Mouse (Mus musculus): ENCODE data around the gene Ist1. TPM values are rescaled to one million over a fixed set of nuclear protein-coding genes. Genes with fewer than 3 reads are reported as not detected.
A peak's percentile ranks its signal among the peaks of the same experiment; 100 is the strongest.

The Ist1 gene
- polyA plus RNA-seq, 1 experiment from 2014 or later: 174 TPM

DNA sequence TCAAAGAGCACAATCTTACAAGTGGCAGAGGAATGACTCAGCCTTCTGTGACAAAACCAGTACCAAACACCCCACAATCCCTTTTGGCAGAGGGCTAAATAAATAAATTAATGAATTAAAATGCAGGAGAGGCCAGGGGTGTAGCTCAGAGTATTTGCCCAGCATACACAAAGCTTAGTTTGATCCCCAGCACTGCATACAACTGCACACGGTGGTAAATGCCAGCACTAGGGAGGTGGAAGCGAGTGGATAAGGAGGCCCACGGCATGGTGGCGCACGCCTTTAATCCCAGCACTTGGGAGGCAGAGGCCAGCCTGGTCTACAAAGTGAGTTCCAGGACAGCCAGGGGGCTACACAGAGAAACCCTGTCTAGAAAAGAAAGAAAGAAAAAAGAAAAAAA lies 20.4 kb downstream of the Ist1 start:
- WGBS: 93% methylated on average over 5 of the region's 5 CpGs
- H3K4me1 ChIP-seq (ENCODE audit: control insufficient read depth, insufficient read depth, low read length): no peaks in the 10 kb centered on the region
- ATAC-seq (ENCODE audit: insufficient number of reproducible peaks, low FRiP score, low TSS enrichment, low read depth) (no peak), DNase-seq (ENCODE audit: low spot score) (no peak)
- no peaks in the 10 kb centered on the region for H3K9me3 ChIP-seq (ENCODE audit: control insufficient read depth, low read length)
- H3K9ac ChIP-seq (ENCODE audit: low read length): no peak overlapping the region
- H3K4me2 ChIP-seq (ENCODE audit: low read depth, severe bottlenecking): no peak overlapping the region
- peaks cover 30% of the 10 kb centered on the region for H3K36me3 ChIP-seq (ENCODE audit: control insufficient read depth, insufficient read depth, low read length)
- no peak overlapping the region for H3K4me3 ChIP-seq (ENCODE audit: low read depth, low read length)
- no peak overlapping the region for H3K27ac ChIP-seq (replicated peaks; ENCODE audit: low read depth, low read length)
- H3K27me3 ChIP-seq (ENCODE audit: control insufficient read depth, insufficient read depth, low read length): no peaks in the 10 kb centered on the region

DNA sequence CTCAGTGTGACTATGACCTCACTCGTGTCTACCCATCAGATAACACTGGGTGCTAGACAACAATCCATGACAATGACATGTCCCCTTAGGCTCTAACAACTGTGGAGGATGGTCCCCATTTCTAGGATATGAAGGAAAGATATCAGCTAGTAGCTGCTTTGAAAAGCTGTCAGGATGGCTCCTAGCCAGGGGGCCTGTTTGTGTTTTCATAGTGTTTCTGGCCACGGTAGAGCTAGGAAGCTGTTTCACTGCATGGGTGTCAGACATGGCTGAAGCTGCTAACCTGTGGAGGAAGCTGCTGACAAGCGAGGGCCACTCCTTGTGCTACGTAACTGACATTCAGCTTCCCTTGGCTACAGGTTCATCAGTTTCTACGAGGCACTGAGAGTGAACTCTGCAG lies 26.4 kb downstream of the Ist1 start:
- 81% methylated on average over 5 of the region's 5 CpGs for WGBS
- ATAC-seq (ENCODE audit: insufficient number of reproducible peaks, low FRiP score, low TSS enrichment, low read depth): no peak

DNA sequence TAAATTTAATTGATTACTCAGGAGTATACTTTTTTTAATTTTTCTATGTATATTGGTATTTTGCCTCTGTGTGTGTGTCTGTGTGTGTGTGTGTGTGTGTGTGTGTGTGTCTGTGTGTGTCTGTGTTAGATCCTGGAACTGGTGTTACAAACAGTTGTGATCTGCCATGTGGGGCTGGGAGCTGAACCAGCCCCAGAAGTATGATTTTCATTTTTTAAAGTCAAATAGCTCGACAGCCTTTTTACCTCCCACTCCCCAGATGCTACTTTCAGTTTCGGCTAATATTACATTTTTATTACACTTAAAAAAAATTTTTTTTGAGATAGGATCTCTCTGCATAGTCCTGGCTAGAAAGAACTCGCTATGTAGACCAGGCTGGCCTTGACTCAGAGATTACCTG lies 30.7 kb downstream of the Ist1 start:
- no peaks in the 10 kb centered on the region for H3K4me1 ChIP-seq (ENCODE audit: control insufficient read depth, insufficient read depth, low read length)
- DNase-seq (ENCODE audit: low spot score): no peak
- H3K9ac ChIP-seq (ENCODE audit: low read length): no peak overlapping the region
- peaks cover under 1% of the 10 kb centered on the region; the same call in 1 of the 2 replicates for H3K36me3 ChIP-seq (ENCODE audit: control insufficient read depth, insufficient read depth, low read length)
- no peak overlapping the region for H3K27ac ChIP-seq (replicated peaks; ENCODE audit: low read depth, low read length)
- H3K4me2 ChIP-seq (ENCODE audit: low read depth, severe bottlenecking): no peak overlapping the region
- H3K9me3 ChIP-seq (ENCODE audit: control insufficient read depth, low read length): no peaks in the 10 kb centered on the region
- ATAC-seq (ENCODE audit: insufficient number of reproducible peaks, low FRiP score, low TSS enrichment, low read depth): no peak
- WGBS: 86% methylated on average over 3 of the region's 3 CpGs
- no peak overlapping the region for H3K4me3 ChIP-seq (ENCODE audit: low read depth, low read length)
- no peaks in the 10 kb centered on the region for H3K27me3 ChIP-seq (ENCODE audit: control insufficient read depth, insufficient read depth, low read length)

More for the DNA sequence above, 26.4 kb downstream of the Ist1 start:
- peaks cover 12% of the 10 kb centered on the region for H3K36me3 ChIP-seq (ENCODE audit: control insufficient read depth, insufficient read depth, low read length)
- H3K27ac ChIP-seq (replicated peaks; ENCODE audit: low read depth, low read length): no peak overlapping the region
- H3K4me3 ChIP-seq (ENCODE audit: low read depth, low read length): no peak overlapping the region
- no peak overlapping the region for H3K9ac ChIP-seq (ENCODE audit: low read length)
- H3K4me2 ChIP-seq (ENCODE audit: low read depth, severe bottlenecking): no peak overlapping the region
- DNase-seq (ENCODE audit: low spot score): no peak
- H3K4me1 ChIP-seq (ENCODE audit: control insufficient read depth, insufficient read depth, low read length): no peaks in the 10 kb centered on the region
- no peaks in the 10 kb centered on the region for H3K27me3 ChIP-seq (ENCODE audit: control insufficient read depth, insufficient read depth, low read length)
- H3K9me3 ChIP-seq (ENCODE audit: control insufficient read depth, low read length): no peaks in the 10 kb centered on the region

DNA sequence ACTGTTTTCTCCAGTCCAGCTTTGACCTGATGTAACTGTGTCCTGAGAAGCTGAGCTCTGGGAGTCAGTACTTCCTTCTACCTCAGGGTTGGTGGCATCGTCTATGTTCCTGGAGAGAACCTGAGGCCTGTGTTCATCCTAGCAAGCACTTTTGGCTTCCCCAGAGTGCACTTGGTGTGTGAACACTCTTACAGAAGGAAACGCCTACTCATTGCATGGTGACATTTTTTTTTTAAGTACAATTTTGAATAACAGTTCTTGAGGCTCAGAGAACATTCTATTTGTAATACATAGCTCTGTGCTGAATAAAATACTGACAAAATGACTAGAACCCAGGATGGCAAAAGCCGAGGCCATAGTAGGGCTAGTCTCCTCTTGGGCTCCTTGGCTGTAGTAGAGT lies 36.2 kb downstream of the Ist1 start:
- WGBS: 93% methylated on average over 3 of the region's 3 CpGs
- Histone ChIP-seq H3K9ac (ENCODE audit: low read length) (no peak overlapping the region), H3K36me3 (ENCODE audit: control insufficient read depth, insufficient read depth, low read length) (no peaks in the 10 kb centered on the region), H3K4me3 (ENCODE audit: low read depth, low read length) (no peak overlapping the region), H3K27me3 (ENCODE audit: control insufficient read depth, insufficient read depth, low read length) (no peaks in the 10 kb centered on the region), H3K9me3 (ENCODE audit: control insufficient read depth, low read length) (no peaks in the 10 kb centered on the region), H3K27ac (replicated peaks; ENCODE audit: low read depth, low read length) (no peak overlapping the region), H3K4me1 (ENCODE audit: control insufficient read depth, insufficient read depth, low read length) (no peaks in the 10 kb centered on the region), H3K4me2 (ENCODE audit: low read depth, severe bottlenecking) (no peak overlapping the region)
- ATAC-seq (ENCODE audit: insufficient number of reproducible peaks, low FRiP score, low TSS enrichment, low read depth) (no peak), DNase-seq (ENCODE audit: low spot score) (no peak)

DNA sequence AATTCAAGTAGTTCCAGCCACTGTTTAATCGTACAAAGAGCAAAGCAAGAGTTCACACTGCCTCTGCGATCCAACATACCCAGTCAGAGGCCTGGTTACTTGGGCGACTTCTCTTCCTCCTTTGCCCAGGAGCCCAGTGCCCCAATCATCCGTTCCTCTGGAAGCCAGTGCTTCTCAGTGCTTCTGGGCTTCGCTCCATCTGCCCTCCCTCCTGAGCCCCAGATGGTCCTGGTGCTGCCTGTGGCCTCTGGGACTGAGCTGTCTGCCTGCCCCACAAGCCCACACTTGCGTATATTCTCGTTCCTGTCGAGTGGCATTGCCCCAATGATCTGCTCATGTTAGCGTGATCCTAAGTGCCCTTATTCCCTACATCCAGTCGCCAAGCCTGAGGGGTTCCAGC lies 42.3 kb downstream of the Ist1 start:
- Histone ChIP-seq H3K4me1 (ENCODE audit: control insufficient read depth, insufficient read depth, low read length) (no peaks in the 10 kb centered on the region), H3K4me3 (ENCODE audit: low read depth, low read length) (no peak overlapping the region), H3K9ac (ENCODE audit: low read length) (no peak overlapping the region), H3K4me2 (ENCODE audit: low read depth, severe bottlenecking) (no peak overlapping the region), H3K36me3 (ENCODE audit: control insufficient read depth, insufficient read depth, low read length) (no peaks in the 10 kb centered on the region), H3K9me3 (ENCODE audit: control insufficient read depth, low read length) (no peaks in the 10 kb centered on the region), H3K27me3 (ENCODE audit: control insufficient read depth, insufficient read depth, low read length) (no peaks in the 10 kb centered on the region), H3K27ac (replicated peaks; ENCODE audit: low read depth, low read length) (no peak overlapping the region)
- no peak for DNase-seq (ENCODE audit: low spot score)
- WGBS: 77% methylated on average over 10 of the region's 10 CpGs
- no peak for ATAC-seq (ENCODE audit: insufficient number of reproducible peaks, low FRiP score, low TSS enrichment, low read depth)

DNA sequence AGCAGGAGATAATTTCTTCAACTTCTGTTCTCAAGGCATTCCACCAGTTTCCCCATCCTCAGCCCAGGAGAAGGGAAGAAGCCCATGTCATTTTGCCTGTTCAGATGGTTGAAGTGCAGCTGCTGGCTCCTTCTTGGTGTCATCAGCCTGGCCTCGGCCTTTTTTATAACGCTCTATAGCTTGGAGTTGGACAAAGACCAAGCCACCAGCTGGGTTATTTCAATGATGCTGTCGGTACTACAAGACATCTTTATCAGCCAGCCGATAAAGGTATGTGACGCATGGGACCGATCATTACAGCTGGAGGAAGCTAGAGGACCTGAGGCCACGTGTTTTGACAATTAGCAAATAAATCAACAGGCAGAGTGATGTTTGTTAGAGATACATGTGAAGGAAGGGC lies 44.6 kb downstream of the Ist1 start:
- Histone ChIP-seq H3K4me3 (ENCODE audit: low read depth, low read length) (no peak overlapping the region), H3K4me1 (ENCODE audit: control insufficient read depth, insufficient read depth, low read length) (no peaks in the 10 kb centered on the region), H3K27ac (replicated peaks; ENCODE audit: low read depth, low read length) (no peak overlapping the region), H3K4me2 (ENCODE audit: low read depth, severe bottlenecking) (no peak overlapping the region), H3K36me3 (ENCODE audit: control insufficient read depth, insufficient read depth, low read length) (no peaks in the 10 kb centered on the region), H3K27me3 (ENCODE audit: control insufficient read depth, insufficient read depth, low read length) (no peaks in the 10 kb centered on the region), H3K9me3 (ENCODE audit: control insufficient read depth, low read length) (no peaks in the 10 kb centered on the region), H3K9ac (ENCODE audit: low read length) (no peak overlapping the region)
- DNase-seq (ENCODE audit: low spot score): no peak
- ATAC-seq (ENCODE audit: insufficient number of reproducible peaks, low FRiP score, low TSS enrichment, low read depth): no peak
- 84% methylated on average over 7 of the region's 7 CpGs for WGBS

DNA sequence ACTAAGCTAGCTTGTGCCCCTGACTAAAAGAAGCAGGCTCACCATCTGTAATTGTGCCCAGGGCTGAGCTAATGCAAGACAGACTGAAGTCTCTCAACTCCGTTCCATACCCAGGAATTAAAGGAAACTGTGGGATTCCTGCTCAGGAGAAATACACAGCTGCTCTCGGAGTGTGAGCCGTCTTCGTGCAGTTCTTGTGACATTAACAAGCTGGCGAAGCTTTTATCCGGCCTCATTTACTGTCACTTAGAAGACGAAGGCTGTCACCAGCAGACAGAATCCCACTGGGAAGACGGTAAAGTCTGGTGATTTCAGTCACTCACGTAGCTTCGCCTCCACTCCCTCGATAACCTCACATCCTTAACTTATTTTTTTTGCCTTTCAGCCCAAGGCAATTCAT lies 45.7 kb downstream of the Ist1 start:
- Histone ChIP-seq H3K4me3 (ENCODE audit: low read depth, low read length) (no peak overlapping the region), H3K9ac (ENCODE audit: low read length) (no peak overlapping the region), H3K27ac (replicated peaks; ENCODE audit: low read depth, low read length) (no peak overlapping the region), H3K27me3 (ENCODE audit: control insufficient read depth, insufficient read depth, low read length) (no peaks in the 10 kb centered on the region), H3K4me1 (ENCODE audit: control insufficient read depth, insufficient read depth, low read length) (no peaks in the 10 kb centered on the region), H3K36me3 (ENCODE audit: control insufficient read depth, insufficient read depth, low read length) (no peaks in the 10 kb centered on the region), H3K4me2 (ENCODE audit: low read depth, severe bottlenecking) (no peak overlapping the region), H3K9me3 (ENCODE audit: control insufficient read depth, low read length) (no peaks in the 10 kb centered on the region)
- ATAC-seq (ENCODE audit: insufficient number of reproducible peaks, low FRiP score, low TSS enrichment, low read depth) (no peak), DNase-seq (ENCODE audit: low spot score) (no peak)
- 66% methylated on average over 11 of the region's 11 CpGs for WGBS

DNA sequence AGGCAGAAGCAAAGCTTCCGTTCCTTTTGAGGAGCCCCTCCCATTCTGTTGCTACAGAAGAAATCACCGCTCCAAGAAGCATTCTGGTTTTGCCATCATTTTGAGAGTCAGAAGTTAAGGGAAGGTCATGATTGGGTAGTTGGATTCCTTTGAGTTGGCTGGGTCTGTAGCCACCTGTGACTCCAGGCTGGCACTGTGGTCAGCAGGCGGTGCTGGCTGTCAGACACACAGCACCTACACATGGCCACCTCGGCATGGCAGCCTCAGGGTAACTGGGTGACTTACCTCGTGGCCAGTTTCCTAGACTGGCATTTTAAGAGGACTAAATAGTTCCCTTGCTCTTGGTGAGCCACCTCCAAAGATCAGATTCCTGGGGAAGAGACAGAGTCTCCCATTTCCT lies 51.8 kb downstream of the Ist1 start:
- no peak overlapping the region for H3K9ac ChIP-seq (ENCODE audit: low read length)
- H3K4me1 ChIP-seq (ENCODE audit: control insufficient read depth, insufficient read depth, low read length): no peaks in the 10 kb centered on the region
- no peaks in the 10 kb centered on the region for H3K27me3 ChIP-seq (ENCODE audit: control insufficient read depth, insufficient read depth, low read length)
- 76% methylated on average over 5 of the region's 5 CpGs for WGBS
- no peak overlapping the region for H3K27ac ChIP-seq (replicated peaks; ENCODE audit: low read depth, low read length)
- H3K4me3 ChIP-seq (ENCODE audit: low read depth, low read length): no peak overlapping the region
- H3K4me2 ChIP-seq (ENCODE audit: low read depth, severe bottlenecking): no peak overlapping the region
- no peaks in the 10 kb centered on the region for H3K36me3 ChIP-seq (ENCODE audit: control insufficient read depth, insufficient read depth, low read length)
- DNase-seq (ENCODE audit: low spot score): no peak
- no peak for ATAC-seq (ENCODE audit: insufficient number of reproducible peaks, low FRiP score, low TSS enrichment, low read depth)
- no peaks in the 10 kb centered on the region for H3K9me3 ChIP-seq (ENCODE audit: control insufficient read depth, low read length)

DNA sequence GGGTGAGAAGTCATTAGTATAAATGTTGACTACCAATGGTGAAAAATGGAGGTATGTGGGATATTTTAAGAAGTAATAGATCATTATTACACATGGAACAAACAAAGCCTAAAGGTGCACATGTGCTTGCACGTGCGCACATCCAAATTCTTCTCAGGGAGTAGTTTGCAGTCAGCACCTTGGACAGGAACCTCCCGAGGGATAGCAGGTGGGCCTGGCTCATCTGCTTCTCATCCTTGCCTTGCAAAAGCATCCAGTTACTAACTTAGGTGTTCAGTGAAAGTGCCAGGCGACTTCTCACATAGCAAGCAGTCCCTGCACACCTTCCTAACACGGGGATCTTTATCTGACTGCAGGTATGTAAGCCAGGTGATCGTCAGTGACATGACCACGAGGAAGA lies 52.6 kb downstream of the Ist1 start:
- no peak overlapping the region for H3K4me2 ChIP-seq (ENCODE audit: low read depth, severe bottlenecking)
- no peaks in the 10 kb centered on the region for H3K4me1 ChIP-seq (ENCODE audit: control insufficient read depth, insufficient read depth, low read length)
- DNase-seq (ENCODE audit: low spot score) (peak; percentile 29), ATAC-seq (ENCODE audit: insufficient number of reproducible peaks, low FRiP score, low TSS enrichment, low read depth) (no peak)
- H3K27me3 ChIP-seq (ENCODE audit: control insufficient read depth, insufficient read depth, low read length): no peaks in the 10 kb centered on the region
- no peaks in the 10 kb centered on the region for H3K36me3 ChIP-seq (ENCODE audit: control insufficient read depth, insufficient read depth, low read length)
- H3K27ac ChIP-seq (replicated peaks; ENCODE audit: low read depth, low read length): no peak overlapping the region
- H3K9ac ChIP-seq (ENCODE audit: low read length): no peak overlapping the region
- no peak overlapping the region for H3K4me3 ChIP-seq (ENCODE audit: low read depth, low read length)
- 66% methylated on average over 7 of the region's 7 CpGs for WGBS
- H3K9me3 ChIP-seq (ENCODE audit: control insufficient read depth, low read length): no peaks in the 10 kb centered on the region
